Mouse (Mus musculus) cortical plate, adult 2 months (tissue): ENCODE results near the gene Wnt2b.

Experiments
- CTCF ChIP-seq: fragments of 200-500 bp; IDR thresholded peaks from 2 replicates; pipeline ENCODE4 v1.5.1; 2011; ENCODE audit warnings: mild to moderate bottlenecking, control low read depth, low read length; ENCODE audit not compliant: insufficient read depth; ENCODE audit errors: extremely low read depth
- POLR2A ChIP-seq: fragments of 200-500 bp; IDR thresholded peaks from 2 replicates; pipeline ENCODE4 v1.6.1; 2011; ENCODE audit warnings: mild to moderate bottlenecking, low read length, control low read depth; ENCODE audit not compliant: insufficient read depth; ENCODE audit errors: extremely low read depth

DNA sequence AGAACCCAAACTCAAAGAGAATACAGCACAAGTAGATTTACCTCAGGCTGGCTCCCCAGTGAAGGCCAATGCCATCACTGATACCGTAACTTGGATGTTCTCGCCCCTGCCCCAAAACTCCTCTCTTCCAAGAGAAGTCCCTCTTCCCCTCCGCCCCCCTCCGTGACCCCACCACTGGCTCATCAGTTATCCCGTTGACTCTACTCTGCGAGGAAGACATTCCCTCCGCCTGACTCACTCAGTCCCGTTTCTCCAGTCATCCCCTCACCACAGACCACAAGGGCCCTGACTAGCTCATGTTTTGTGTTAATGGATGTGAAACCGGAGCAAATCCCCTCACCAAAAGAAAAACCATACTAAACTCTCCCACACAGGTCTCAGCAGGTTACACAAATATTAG, 16.8 kb downstream of the Wnt2b start:
- TF ChIP-seq CTCF, result no peak
- TF ChIP-seq POLR2A, result no peak
